Mouse (Mus musculus) CH12.LX (cell line): ENCODE data around the gene Trpm3. TPM values are rescaled to one million over a fixed set of nuclear protein-coding genes. Genes with fewer than 3 reads are reported as not detected.

ENCODE experiments used
- DNase-seq: peaks from one replicate; pipeline ENCODE4 v3.0.0-alpha.2; 2013; ENCODE audit errors: extremely low read depth
- H3K27ac ChIP-seq: 2 replicates; pipeline ENCODE4 v1.5.1; 2012; ENCODE audit warnings: low read depth, mild to moderate bottlenecking, control low read depth, moderate library complexity; ENCODE audit not compliant: insufficient read depth
- H3K27me3 ChIP-seq: replicated peaks from 2 replicates; pipeline ENCODE3; 2012; ENCODE audit warnings: inconsistent platforms
- H3K36me3 ChIP-seq, 2 experiments: replicated peaks in 1 of 2; 2 replicates each; pipeline versions ENCODE3 to v1.6.1; 2012; ENCODE audit warnings: inconsistent platforms in 1 of 2, low read length in 1 of 2, mild to moderate bottlenecking in 1 of 2, mixed read lengths in 1 of 2, moderate library complexity in 1 of 2; ENCODE audit not compliant: control insufficient read depth in 1 of 2, insufficient read depth in 1 of 2
- H3K4me1 ChIP-seq, 2 experiments: 2 replicates each; pipeline ENCODE4 v1.6.1; 2012; ENCODE audit warnings: inconsistent platforms in 1 of 2, moderate library complexity in 1 of 2; ENCODE audit not compliant: insufficient read depth in 2 of 2, control insufficient read depth in 1 of 2
- H3K4me2 ChIP-seq: 2 replicates; pipeline ENCODE4 v1.6.1; 2012; ENCODE audit warnings: low read depth, mild to moderate bottlenecking, control low read depth; ENCODE audit not compliant: poor library complexity, insufficient read depth, severe bottlenecking
- H3K4me3 ChIP-seq, 3 experiments: fragments of 150-350 bp in 1 of 3; sonication (generic) in 1 of 3; replicated peaks in 1 of 3; 2 replicates each; pipeline versions ENCODE3 to v1.5.1; 2011 to 2012; ENCODE audit warnings: low read depth in 2 of 3, low read length in 2 of 3, mild to moderate bottlenecking in 2 of 3, moderate library complexity in 2 of 3, control low read depth in 1 of 3, improper control_type of control experiment in 1 of 3, inconsistent platforms in 1 of 3, mixed read lengths in 1 of 3; ENCODE audit not compliant: poor library complexity in 1 of 3
- H3K79me2 ChIP-seq: replicated peaks from 2 replicates; pipeline ENCODE4 v1.6.1; 2012; ENCODE audit warnings: mild to moderate bottlenecking, moderate library complexity; ENCODE audit not compliant: control insufficient read depth, poor library complexity, insufficient read depth, severe bottlenecking; ENCODE audit errors: extremely low read depth
- H3K9ac ChIP-seq: 2 replicates; pipeline ENCODE4 v1.6.1; 2012; ENCODE audit warnings: low read depth, mild to moderate bottlenecking, control low read depth, moderate library complexity; ENCODE audit not compliant: insufficient read depth
- H3K9me3 ChIP-seq: replicated peaks from 2 replicates; pipeline ENCODE3; 2012; ENCODE audit warnings: low read length, inconsistent platforms, mixed read lengths
- BHLHE40 ChIP-seq: IDR thresholded peaks from 2 replicates; pipeline ENCODE4 v1.6.1; 2011; ENCODE audit warnings: mild to moderate bottlenecking, low read depth, low read length, improper control_type of control experiment
- CHD1 ChIP-seq: IDR thresholded peaks from 2 replicates; pipeline ENCODE4 v1.6.1; 2012; ENCODE audit warnings: low read depth, low read length, improper control_type of control experiment, inconsistent platforms
- CHD2 ChIP-seq: IDR thresholded peaks from 2 replicates; pipeline ENCODE4 v1.6.1; 2011; ENCODE audit warnings: low read length, improper control_type of control experiment
- CTCF ChIP-seq, 2 experiments: IDR thresholded peaks in 1 of 2; conservative IDR thresholded peaks in 1 of 2; 2 replicates each; pipeline ENCODE4 v1.5.1; 2011 to 2012; ENCODE audit warnings: low read depth in 2 of 2, low read length in 2 of 2, improper control_type of control experiment in 1 of 2, inconsistent platforms in 1 of 2, mild to moderate bottlenecking in 1 of 2, moderate library complexity in 1 of 2
- ETS1 ChIP-seq: conservative IDR thresholded peaks from 2 replicates; pipeline ENCODE4 v1.6.1; 2012; ENCODE audit warnings: low read depth, mild to moderate bottlenecking, inconsistent platforms, low read length, improper control_type of control experiment, moderate library complexity
- KAT2A ChIP-seq: IDR thresholded peaks from 2 replicates; pipeline ENCODE4 v1.6.1; 2012; ENCODE audit warnings: low read length, improper control_type of control experiment, inconsistent platforms; ENCODE audit not compliant: insufficient replicate concordance
- MAFK ChIP-seq: IDR thresholded peaks from 2 replicates; pipeline ENCODE4 v1.6.1; 2011; ENCODE audit warnings: low read length, improper control_type of control experiment; ENCODE audit not compliant: insufficient replicate concordance
- MAZ ChIP-seq: IDR thresholded peaks from 2 replicates; pipeline ENCODE4 v1.6.1; 2012; ENCODE audit warnings: low read depth, mild to moderate bottlenecking, inconsistent platforms, low read length, improper control_type of control experiment, moderate library complexity
- MXI1 ChIP-seq: IDR thresholded peaks from 2 replicates; pipeline ENCODE4 v1.6.1; 2011; ENCODE audit warnings: mild to moderate bottlenecking, low read depth, low read length, improper control_type of control experiment
- MYC ChIP-seq: IDR thresholded peaks from 2 replicates; pipeline ENCODE4 v1.6.1; 2011; ENCODE audit warnings: low read depth, mild to moderate bottlenecking, improper control_type of control experiment, low read length
- NELFE ChIP-seq: IDR thresholded peaks from 2 replicates; pipeline ENCODE4 v1.6.1; 2011; ENCODE audit warnings: low read depth, low read length, improper control_type of control experiment
- POLR2A ChIP-seq: IDR thresholded peaks from 2 replicates; pipeline ENCODE4 v1.6.1; 2011; ENCODE audit warnings: low read depth, mild to moderate bottlenecking, improper control_type of control experiment, low read length
- RCOR1 ChIP-seq: conservative IDR thresholded peaks from 2 replicates; pipeline ENCODE4 v1.6.1; 2012; ENCODE audit warnings: low read depth, mild to moderate bottlenecking, inconsistent platforms, low read length, improper control_type of control experiment
- SIN3A ChIP-seq: IDR thresholded peaks from 2 replicates; pipeline ENCODE4 v1.6.1; 2012; ENCODE audit warnings: low read length, improper control_type of control experiment, inconsistent platforms
- SMC3 ChIP-seq: IDR thresholded peaks from 2 replicates; pipeline ENCODE4 v1.6.1; 2011; ENCODE audit warnings: low read depth, low read length, improper control_type of control experiment
- TBP ChIP-seq: conservative IDR thresholded peaks from 2 replicates; pipeline ENCODE4 v1.6.1; 2011; ENCODE audit warnings: low read depth, low read length, improper control_type of control experiment
- USF2 ChIP-seq: conservative IDR thresholded peaks from 2 replicates; pipeline ENCODE4 v1.6.1; 2011; ENCODE audit warnings: low read depth, low read length, improper control_type of control experiment
- ZNF384 ChIP-seq: IDR thresholded peaks from 2 replicates; pipeline ENCODE4 v1.6.1; 2012; ENCODE audit warnings: low read depth, low read length, improper control_type of control experiment, inconsistent platforms
- dilution Hi-C: fragments of 300-500 bp; cut with MboI; formaldehyde crosslinking; loops from 2 replicates; pipeline ENCODE4 v1.14.3; 2020; ENCODE audit warnings: low sequenced_read_pairs; ENCODE audit not compliant: extremely low pct_unique_long_range_greater_than_20kb, extremely low pct_ligation_motif_present
- in situ Hi-C: fragments of 300-500 bp; cut with MboI; formaldehyde crosslinking; loops from 3 replicates; pipeline ENCODE4 v1.14.3; 2019; ENCODE audit warnings: low sequenced_read_pairs, low pct_ligation_motif_present, low pct_unique_long_range_greater_than_20kb, mixed read lengths
- polyA plus RNA-seq: library from polyadenylated mRNA; unstranded; fragments of >175 nt; gene quantifications from 2 replicates; pipeline ENCODE4 v1.2.1, GENCODE M21; 2012; ENCODE audit warnings: low read depth; ENCODE audit not compliant: insufficient read length
- total RNA-seq, 2 experiments: library from RNA; depleted of rRNA; stranded (reverse); fragments of 300-350 nt in 1 of 2; fragments of >200 nt in 1 of 2; gene quantifications; 2 replicates each; pipeline ENCODE4 v1.2.3; 2012 to 2014

Trpm3 gene
- total and polyA plus RNA-seq, 3 experiments: 0.01 TPM; not detected in 2

- in situ Hi-C loops: no loop called here
- H3K36me3 ChIP-seq: no peaks in the 10 kb centered on the region
- H3K79me2 ChIP-seq: no peaks in the 10 kb centered on the region
- no peaks in the 10 kb centered on the region for H3K9me3 ChIP-seq
- H3K27me3 ChIP-seq: no peaks in the 10 kb centered on the region
- H3K4me1 ChIP-seq: peaks cover 0 to 6% of the 10 kb centered on the region in 2 experiments; a peak in 2 of 4 replicates
- no peak overlapping the region for H3K4me2 ChIP-seq
- H3K4me3 ChIP-seq: no peak overlapping the region
- TF ChIP-seq CHD1 (no peak), MAFK (peak; percentile 84)
- H3K9ac ChIP-seq: no peak overlapping the region
- dilution Hi-C loops: no loop called here
- DNase-seq: no peak
- no peak overlapping the region for H3K27ac ChIP-seq
Measured at GRCm38 (mm10) chr19:22705414-22705813, 566.6 kb downstream of the Trpm3 start.

GRCm38 (mm10) chr19:22719027-22719426 lies 580.2 kb downstream of the Trpm3 start:
- dilution Hi-C loops (no loop called here), in situ Hi-C loops (no loop called here)
- H3K27ac ChIP-seq: no peak overlapping the region
- H3K9me3 ChIP-seq: no peaks in the 10 kb centered on the region
- no peak for DNase-seq
- H3K36me3 ChIP-seq: no peaks in the 10 kb centered on the region
- no peak overlapping the region for H3K4me2 ChIP-seq
- H3K27me3 ChIP-seq: no peaks in the 10 kb centered on the region
- H3K79me2 ChIP-seq: no peaks in the 10 kb centered on the region
- H3K4me1 ChIP-seq: no peaks in the 10 kb centered on the region
- H3K9ac ChIP-seq: no peak overlapping the region
- TF ChIP-seq ETS1: no peak
- TF ChIP-seq SMC3: no peak
- TF ChIP-seq USF2: no peak
- TF ChIP-seq MXI1: no peak
- no peak for TF ChIP-seq RCOR1
- no peak for TF ChIP-seq KAT2A
- TF ChIP-seq POLR2A: no peak
- TF ChIP-seq ZNF384: no peak
- no peak for TF ChIP-seq MAZ
- TF ChIP-seq CHD2: no peak
- no peak for TF ChIP-seq SIN3A
- TF ChIP-seq TBP: no peak
- TF ChIP-seq BHLHE40: no peak
- no peak for TF ChIP-seq MYC
- TF ChIP-seq NELFE: no peak
- no peak for TF ChIP-seq CTCF (conservative IDR thresholded peaks at IDR 0.05 in 1 of 2, IDR thresholded peaks at IDR 0.05 in 1 of 2; ENCODE audit: low read depth in 2 of 2, low read length in 2 of 2)
- no peak overlapping the region for H3K4me3 ChIP-seq
